Mouse (Mus musculus): ENCODE measurements around the gene Itga2. TPM values are rescaled to one million over a fixed set of nuclear protein-coding genes. Genes with fewer than 3 reads are reported as not detected.

Gene Itga2
- polyA plus RNA-seq, 2 experiments, result 3.8 to 3.9 TPM

- no peak for TF ChIP-seq POLR2A (IDR thresholded peaks at IDR 0.05; ENCODE audit: borderline replicate concordance, extremely low read depth, insufficient read depth, insufficient read length)
- H3K4me3 ChIP-seq (replicated peaks; ENCODE audit: low read length), result no peak overlapping the region
- ATAC-seq (ENCODE audit: low FRiP score, low read depth), result no peak
- no peak for DNase-seq (ENCODE audit: low spot score)
- no peak overlapping the region for H3K9ac ChIP-seq (ENCODE audit: low read depth, low read length, severe bottlenecking)
- H3K36me3 ChIP-seq (ENCODE audit: control insufficient read depth, insufficient read depth, low read length), result no peaks in the 10 kb centered on the region
- no peak overlapping the region for H3K27ac ChIP-seq (replicated peaks; ENCODE audit: low read depth, low read length)
- no peaks in the 10 kb centered on the region for H3K27me3 ChIP-seq (ENCODE audit: control insufficient read depth, insufficient read depth, low read length)
- no peaks in the 10 kb centered on the region for H3K4me1 ChIP-seq (ENCODE audit: control insufficient read depth, insufficient read depth, low read length)
- no peak overlapping the region for H3K4me2 ChIP-seq (replicated peaks; ENCODE audit: low read depth, low read length, severe bottlenecking)
- WGBS, result 64% methylated on average over 3 of the region's 3 CpGs
- no peaks in the 10 kb centered on the region for H3K9me3 ChIP-seq (ENCODE audit: control insufficient read depth, low read length)
Measured at GRCm38 (mm10) chr13:114848945-114849344, 83.0 kb downstream of the Itga2 start.

DNA sequence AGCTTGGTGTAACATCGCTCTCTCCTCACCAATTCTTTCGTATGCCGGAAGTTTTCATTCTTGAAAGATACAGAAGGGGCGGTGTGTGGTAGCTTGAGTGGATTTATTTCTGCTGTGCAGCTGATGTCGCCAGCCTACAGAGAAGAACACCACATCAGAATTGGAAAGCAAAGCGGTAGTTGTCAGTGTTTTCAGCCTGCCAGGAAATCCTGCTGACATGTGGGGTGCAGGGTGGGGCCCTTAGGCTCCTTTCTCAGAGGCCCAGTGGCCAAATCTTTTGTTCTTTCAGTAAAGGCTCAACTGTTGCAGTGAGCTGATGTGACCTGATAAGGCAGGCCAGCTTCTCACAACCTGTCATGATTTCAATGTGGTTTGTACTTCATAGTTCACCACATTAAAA is 86.1 kb downstream of the Itga2 start:
- 95% methylated on average over 6 of the region's 6 CpGs for WGBS
- DNase-seq (ENCODE audit: low spot score) (no peak), ATAC-seq (ENCODE audit: low FRiP score, low read depth) (no peak)
- Histone ChIP-seq H3K9me3 (ENCODE audit: control insufficient read depth, low read length) (no peaks in the 10 kb centered on the region), H3K4me2 (replicated peaks; ENCODE audit: low read depth, low read length, severe bottlenecking) (no peak overlapping the region), H3K4me3 (replicated peaks; ENCODE audit: low read length) (no peak overlapping the region), H3K36me3 (ENCODE audit: control insufficient read depth, insufficient read depth, low read length) (no peaks in the 10 kb centered on the region), H3K9ac (ENCODE audit: low read depth, low read length, severe bottlenecking) (no peak overlapping the region), H3K27ac (replicated peaks; ENCODE audit: low read depth, low read length) (no peak overlapping the region), H3K4me1 (ENCODE audit: control insufficient read depth, insufficient read depth, low read length) (no peaks in the 10 kb centered on the region), H3K27me3 (ENCODE audit: control insufficient read depth, insufficient read depth, low read length) (no peaks in the 10 kb centered on the region)
- no peak for TF ChIP-seq POLR2A (IDR thresholded peaks at IDR 0.05; ENCODE audit: borderline replicate concordance, extremely low read depth, insufficient read depth, insufficient read length)

- H3K4me1 ChIP-seq (ENCODE audit: control insufficient read depth, insufficient read depth, low read length), result peaks cover 11% of the 10 kb centered on the region; the same call in 1 of the 2 replicates
- H3K4me2 ChIP-seq (replicated peaks; ENCODE audit: low read depth, low read length, severe bottlenecking), result no peak overlapping the region
- DNase-seq (ENCODE audit: low spot score) (no peak), ATAC-seq (ENCODE audit: low FRiP score, low read depth) (no peak)
- no peak overlapping the region for H3K27ac ChIP-seq (replicated peaks; ENCODE audit: low read depth, low read length)
- no peaks in the 10 kb centered on the region for H3K9me3 ChIP-seq (ENCODE audit: control insufficient read depth, low read length)
- H3K27me3 ChIP-seq (ENCODE audit: control insufficient read depth, insufficient read depth, low read length), result no peaks in the 10 kb centered on the region
- no peaks in the 10 kb centered on the region for H3K36me3 ChIP-seq (ENCODE audit: control insufficient read depth, insufficient read depth, low read length)
- 70% methylated on average over 1 of the region's 1 CpGs for WGBS
- no peak for TF ChIP-seq POLR2A (IDR thresholded peaks at IDR 0.05; ENCODE audit: borderline replicate concordance, extremely low read depth, insufficient read depth, insufficient read length)
- no peak overlapping the region for H3K4me3 ChIP-seq (replicated peaks; ENCODE audit: low read length)
- no peak overlapping the region for H3K9ac ChIP-seq (ENCODE audit: low read depth, low read length, severe bottlenecking)
Measured at GRCm38 (mm10) chr13:114843318-114843717, 88.6 kb downstream of the Itga2 start.

DNA sequence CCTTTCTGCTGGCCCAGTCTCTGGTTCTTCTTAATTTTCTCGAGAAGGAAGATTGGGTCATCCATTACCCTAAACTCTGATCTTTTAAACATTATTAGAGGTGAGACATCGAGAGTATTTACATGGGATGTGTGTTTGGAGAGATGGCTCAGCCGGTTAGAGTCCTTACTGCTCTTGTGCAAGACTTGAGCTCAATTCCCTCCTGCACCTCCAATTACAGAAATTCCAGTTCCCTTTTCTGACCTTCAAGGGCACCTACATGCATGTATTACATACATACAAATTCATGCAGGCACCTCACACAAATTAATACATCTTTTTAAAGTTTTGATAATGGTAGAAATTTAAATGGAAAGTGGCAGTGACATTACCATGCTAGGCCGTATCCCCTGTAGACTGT is 91.4 kb downstream of the Itga2 start:
- Histone ChIP-seq H3K36me3 (ENCODE audit: control insufficient read depth, insufficient read depth, low read length) (0 out of 2 replicates have a peak, but pooled peaks cover 6% of the 10 kb centered on the region), H3K9me3 (ENCODE audit: control insufficient read depth, low read length) (no peaks in the 10 kb centered on the region), H3K4me3 (replicated peaks; ENCODE audit: low read length) (no peak overlapping the region), H3K4me2 (replicated peaks; ENCODE audit: low read depth, low read length, severe bottlenecking) (no peak overlapping the region), H3K27ac (replicated peaks; ENCODE audit: low read depth, low read length) (no peak overlapping the region), H3K27me3 (ENCODE audit: control insufficient read depth, insufficient read depth, low read length) (no peaks in the 10 kb centered on the region), H3K4me1 (ENCODE audit: control insufficient read depth, insufficient read depth, low read length) (peaks cover 16% of the 10 kb centered on the region; the same call in 1 of the 2 replicates), H3K9ac (ENCODE audit: low read depth, low read length, severe bottlenecking) (no peak overlapping the region)
- TF ChIP-seq POLR2A (IDR thresholded peaks at IDR 0.05; ENCODE audit: borderline replicate concordance, extremely low read depth, insufficient read depth, insufficient read length), result no peak
- WGBS, result 90% methylated on average over 4 of the region's 4 CpGs
- DNase-seq (ENCODE audit: low spot score), result no peak
- no peak for ATAC-seq (ENCODE audit: low FRiP score, low read depth)

DNA sequence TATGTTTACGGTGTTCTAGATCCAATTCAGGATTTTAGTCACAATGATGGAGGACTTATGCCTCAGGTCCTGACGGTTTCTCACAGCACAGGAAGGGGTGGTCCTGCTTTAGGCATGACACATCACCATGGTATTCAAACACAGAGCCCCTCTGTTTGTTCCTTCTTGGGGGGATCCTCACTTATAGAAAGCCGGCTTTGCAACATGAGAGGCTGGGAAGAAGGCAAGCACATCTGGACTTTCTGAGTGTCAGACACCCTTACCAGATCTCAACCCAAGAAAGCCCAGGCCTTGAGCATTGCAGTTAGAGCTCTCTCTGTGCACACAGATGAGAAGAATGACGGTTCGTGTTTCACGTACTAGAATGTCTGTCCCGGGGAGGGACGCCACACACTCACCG is 92.8 kb downstream of the Itga2 start:
- Histone ChIP-seq H3K9me3 (ENCODE audit: control insufficient read depth, low read length) (no peaks in the 10 kb centered on the region), H3K27me3 (ENCODE audit: control insufficient read depth, insufficient read depth, low read length) (no peaks in the 10 kb centered on the region), H3K36me3 (ENCODE audit: control insufficient read depth, insufficient read depth, low read length) (0 out of 2 replicates have a peak, but pooled peaks cover 6% of the 10 kb centered on the region), H3K9ac (ENCODE audit: low read depth, low read length, severe bottlenecking) (no peak overlapping the region), H3K4me1 (ENCODE audit: control insufficient read depth, insufficient read depth, low read length) (peaks cover 16% of the 10 kb centered on the region; the same call in 1 of the 2 replicates), H3K27ac (replicated peaks; ENCODE audit: low read depth, low read length) (peak overlapping the region; percentile 72), H3K4me3 (replicated peaks; ENCODE audit: low read length) (no peak overlapping the region), H3K4me2 (replicated peaks; ENCODE audit: low read depth, low read length, severe bottlenecking) (no peak overlapping the region)
- peak; percentile 65; the same call in 1 of the 2 replicates for ATAC-seq (ENCODE audit: low FRiP score, low read depth)
- no peak for DNase-seq (ENCODE audit: low spot score)
- 71% methylated on average over 9 of the region's 9 CpGs for WGBS
- TF ChIP-seq POLR2A (IDR thresholded peaks at IDR 0.05; ENCODE audit: borderline replicate concordance, extremely low read depth, insufficient read depth, insufficient read length), result no peak
